Mouse (Mus musculus) heart, adult 2 months (tissue): Measurements from ENCODE around the gene Rnf212b.

Experiments used
- CTCF ChIP-seq: fragments of 200-600 bp; IDR thresholded peaks from 2 replicates; pipeline ENCODE4 v1.8.1; 2022; ENCODE audit warnings: antibody characterized with exemption, mild to moderate bottlenecking, moderate library complexity
- EP300 ChIP-seq: fragments of 200-500 bp; IDR thresholded peaks from 2 replicates; pipeline ENCODE4 v1.6.1; 2011; ENCODE audit warnings: low read depth, low read length, control low read depth; ENCODE audit not compliant: insufficient read depth
- POLR2A ChIP-seq: fragments of 200-500 bp; IDR thresholded peaks from 2 replicates; pipeline ENCODE4 v1.6.1; 2011; ENCODE audit warnings: mild to moderate bottlenecking, low read depth, low read length, control low read depth; ENCODE audit not compliant: insufficient read depth

- TF ChIP-seq CTCF (no peak), EP300 (no peak), POLR2A (no peak)
These were observed 4.3 kb upstream of the Rnf212b start for GRCm38 (mm10) chr14:54809668-54810033.
